Mouse (Mus musculus) small intestine, adult 2 months (tissue): ENCODE measurements around the gene Rab23.

Experiments
- CTCF ChIP-seq: fragments of 200-500 bp; IDR thresholded peaks from 2 replicates; pipeline ENCODE4 v1.5.1; 2012; ENCODE audit warnings: low read depth, mild to moderate bottlenecking, control low read depth, inconsistent platforms, low read length, moderate library complexity, mixed read lengths; ENCODE audit not compliant: insufficient replicate concordance, insufficient read length; ENCODE audit errors: extremely low read depth
- POLR2A ChIP-seq: fragments of 200-500 bp; IDR thresholded peaks from 2 replicates; pipeline ENCODE4 v1.6.1; 2012; ENCODE audit warnings: low read depth, mild to moderate bottlenecking, control low read depth, inconsistent platforms, low read length, moderate library complexity

GRCm38 (mm10) chr1:33719733-33720225 is at the start of gene Rab23:
- TF ChIP-seq CTCF: no peak
- no peak; the same call in 1 of the 2 replicates for TF ChIP-seq POLR2A
